ENCODE assay signal across 9 mouse cellular contexts in genomic region chr15:78403301-78403741, GRCm38 (mm10). TPM values are rescaled to one million over a fixed set of nuclear protein-coding genes. Genes with fewer than 3 reads are reported as not detected.
DNase-seq lines count a peak whose midpoint lies in the region; ATAC-seq and TF ChIP-seq lines count a peak whose summit lies in the region.
"Had no signal": no experiment of that assay in that cellular context is flagged by ENCODE, and none has a peak within 500 bp of the region (broad histone marks: within the 10 kb centered on the region; RNA-seq: fewer than 3 reads in every experiment).

No protein-coding gene starts in this region.

- 39% methylated on average over 3 of the region's 3 CpGs for WGBS in heart, embryonic 14.5 days
- 42% methylated on average over 3 of the region's 3 CpGs for WGBS in intestine, embryonic 14.5 days
- WGBS in liver, postnatal 0 days (ENCODE audit: insufficient replicate concordance), result 45% methylated on average over 3 of the region's 3 CpGs

- ATAC-seq in heart, embryonic 14.5 days (ENCODE audit: insufficient number of reproducible peaks, insufficient read depth, low FRiP score, low read depth), result no peak
- no peak for ATAC-seq in intestine, embryonic 14.5 days (replicated peaks; ENCODE audit: low FRiP score, low TSS enrichment, low read depth)
- peak; percentile 7; the same call in 1 of the 2 replicates for ATAC-seq in liver, postnatal 0 days

- intact Hi-C loops in heart, postnatal 36 days (cut with DNase I), result no loop called here

- H3K9ac ChIP-seq in heart, embryonic 14.5 days (ENCODE audit: low read length), result peak overlapping the region; percentile 25; the same call in 1 of the 2 replicates
- no peak overlapping the region for H3K9ac ChIP-seq in intestine, embryonic 14.5 days (ENCODE audit: low read length)
- H3K9ac ChIP-seq in liver, postnatal 0 days (replicated peaks), result peak overlapping the region; percentile 93

- H3K4me1 ChIP-seq in heart, embryonic 14.5 days (ENCODE audit: control insufficient read depth in 2 of 2, insufficient read depth in 2 of 2, low read length in 2 of 2), result peaks cover 34 to 50% of the 10 kb centered on the region in 2 experiments
- H3K4me1 ChIP-seq in intestine, embryonic 14.5 days (replicated peaks; ENCODE audit: control insufficient read depth, insufficient read depth, low read length), result peaks cover 9% of the 10 kb centered on the region; the same call in 1 of the 2 replicates
- peaks cover 62% of the 10 kb centered on the region for H3K4me1 ChIP-seq in liver, postnatal 0 days (ENCODE audit: insufficient read depth)

- no peak for DNase-seq in heart, postnatal 36 days
- DNase-seq in adrenal gland, adult 18-20 months (ENCODE audit: low spot score in 2 of 2), result peak; percentile 44 to 55
- no peak for DNase-seq in intestine, embryonic 14.5 days (ENCODE audit: low spot score)
- peak; percentile 69 for DNase-seq in liver, postnatal 0 days
- DNase-seq in cerebellum, adult 11 months, result no peak
- DNase-seq in embryo, embryonic 10.5 days (ENCODE audit: low spot score), result no peak
- DNase-seq in T-cell, adult 2 months (ENCODE audit: low spot score), result no peak

- H3K9me3 ChIP-seq in heart, embryonic 14.5 days (ENCODE audit: control insufficient read depth, low read length), result no peaks in the 10 kb centered on the region
- H3K9me3 ChIP-seq in intestine, embryonic 14.5 days (ENCODE audit: control insufficient read depth, low read length), result no peaks in the 10 kb centered on the region
- no peaks in the 10 kb centered on the region for H3K9me3 ChIP-seq in liver, postnatal 0 days (ENCODE audit: low read length)

- peaks cover 9% of the 10 kb centered on the region; the same call in 1 of the 2 replicates for H3K27me3 ChIP-seq in heart, embryonic 14.5 days (ENCODE audit: control insufficient read depth, insufficient read depth, low read length)
- H3K27me3 ChIP-seq in intestine, embryonic 14.5 days (replicated peaks; ENCODE audit: control insufficient read depth, insufficient read depth, low read length), result peaks cover 9% of the 10 kb centered on the region
- no peaks in the 10 kb centered on the region for H3K27me3 ChIP-seq in liver, postnatal 0 days (ENCODE audit: insufficient read depth, low read length)

- no peak for TF ChIP-seq CTCF in liver, postnatal 0 days (IDR thresholded peaks at IDR 0.05; ENCODE audit: low read depth)

- peak overlapping the region; percentile 19; the same call in 1 of the 2 replicates for H3K4me2 ChIP-seq in heart, embryonic 14.5 days (ENCODE audit: low read length)
- peak overlapping the region; percentile 2; the same call in 1 of the 2 replicates for H3K4me2 ChIP-seq in intestine, embryonic 14.5 days (ENCODE audit: low read length)
- peak overlapping the region; percentile 84 for H3K4me2 ChIP-seq in liver, postnatal 0 days (ENCODE audit: low read depth, low read length)

- H3K4me3 ChIP-seq in heart, embryonic 14.5 days (ENCODE audit: control insufficient read depth in 1 of 2, insufficient read depth in 1 of 2, low read depth in 1 of 2, low read length in 2 of 2), result no peak overlapping the region
- H3K4me3 ChIP-seq in intestine, embryonic 14.5 days (ENCODE audit: low read depth, low read length), result no peak overlapping the region
- peak overlapping the region; percentile 89 for H3K4me3 ChIP-seq in liver, postnatal 0 days (ENCODE audit: low read depth, low read length)

- H3K27ac ChIP-seq in heart, embryonic 14.5 days (replicated peaks in 1 of 2; ENCODE audit: control insufficient read depth in 1 of 2, insufficient read depth in 1 of 2, low read depth in 2 of 2, low read length in 2 of 2), result peak overlapping the region; percentile 30 to 66; a peak in 3 of 4 replicates
- H3K27ac ChIP-seq in intestine, embryonic 14.5 days (ENCODE audit: low read depth), result no peak overlapping the region
- peak overlapping the region; percentile 100 for H3K27ac ChIP-seq in liver, postnatal 0 days (ENCODE audit: low read depth)

- no peak for TF ChIP-seq EP300 in liver, postnatal 0 days (IDR thresholded peaks at IDR 0.05; ENCODE audit: low read depth)

- H3K36me3 ChIP-seq in heart, embryonic 14.5 days (ENCODE audit: control insufficient read depth, insufficient read depth, low read length), result no peaks in the 10 kb centered on the region
- no peaks in the 10 kb centered on the region for H3K36me3 ChIP-seq in intestine, embryonic 14.5 days (ENCODE audit: control insufficient read depth, insufficient read depth, low read length)
- peaks cover 9% of the 10 kb centered on the region; the same call in 1 of the 2 replicates for H3K36me3 ChIP-seq in liver, postnatal 0 days (replicated peaks; ENCODE audit: insufficient read depth, low read length)

RNA-seq across cellular contexts. Expression of gene Tst, which starts 2.4 kb away (rescaled TPM):
- polyA plus RNA-seq in heart, embryonic 14.5 days (2014; fragmentation: Nextera tagmentation; extraction: Ambion mirVana), result 18.2 and 18.9 TPM in 2 replicates
- 10 to 100 TPM; 20.2 to 24.4 TPM for total RNA-seq in heart, postnatal 36 days (2021)
- 100 to 1,000 TPM; 207 to 261 TPM for total RNA-seq in adrenal gland, adult 18-20 months (2021)
- polyA plus RNA-seq in intestine, embryonic 14.5 days (2014; fragmentation: Nextera tagmentation; extraction: Ambion mirVana), result 10.9 and 15.9 TPM in 2 replicates
- polyA plus RNA-seq in liver, postnatal 0 days (2015; fragmentation: Nextera tagmentation; extraction: Ambion mirVana), result 361 and 363 TPM in 2 replicates

RNA-seq across cellular contexts. Expression of gene Mpst, which starts 2.9 kb away (rescaled TPM):
- 1.9 and 2.2 TPM in 2 replicates for polyA plus RNA-seq in heart, embryonic 14.5 days (2014; fragmentation: Nextera tagmentation; extraction: Ambion mirVana)
- 10 to 100 TPM; 40.9 to 42.3 TPM for total RNA-seq in heart, postnatal 36 days (2021)
- 10 to 100 TPM; 38.7 to 48.5 TPM for total RNA-seq in adrenal gland, adult 18-20 months (2021)
- 2.1 and 2.7 TPM in 2 replicates for polyA plus RNA-seq in intestine, embryonic 14.5 days (2014; fragmentation: Nextera tagmentation; extraction: Ambion mirVana)
- polyA plus RNA-seq in liver, postnatal 0 days (2015; fragmentation: Nextera tagmentation; extraction: Ambion mirVana), result 4.3 and 7.0 TPM in 2 replicates

RNA-seq across cellular contexts. Expression of gene Tex33, which starts 7.6 kb away (rescaled TPM):
- polyA plus RNA-seq in heart, embryonic 14.5 days (2014; fragmentation: Nextera tagmentation; extraction: Ambion mirVana), result not detected in 2 replicates
- total RNA-seq in heart, postnatal 36 days (2021), result not detected
- total RNA-seq in adrenal gland, adult 18-20 months (2021), result not detected
- not detected in 2 replicates for polyA plus RNA-seq in intestine, embryonic 14.5 days (2014; fragmentation: Nextera tagmentation; extraction: Ambion mirVana)
- polyA plus RNA-seq in liver, postnatal 0 days (2015; fragmentation: Nextera tagmentation; extraction: Ambion mirVana), result not detected in 2 replicates
- total RNA-seq: hematopoietic stem cell, adult 5-6 weeks had no signal

RNA-seq across cellular contexts. Expression of gene Kctd17, which starts 25.0 kb away (rescaled TPM):
- 21.2 and 22.0 TPM in 2 replicates for polyA plus RNA-seq in heart, embryonic 14.5 days (2014; fragmentation: Nextera tagmentation; extraction: Ambion mirVana)
- total RNA-seq in heart, postnatal 36 days (2021), result 10 to 100 TPM; 28.0 to 30.3 TPM
- total RNA-seq in adrenal gland, adult 18-20 months (2021), result 10 to 100 TPM; 80.4 to 83.4 TPM
- polyA plus RNA-seq in intestine, embryonic 14.5 days (2014; fragmentation: Nextera tagmentation; extraction: Ambion mirVana), result 35.0 and 37.7 TPM in 2 replicates
- polyA plus RNA-seq in liver, postnatal 0 days (2015; fragmentation: Nextera tagmentation; extraction: Ambion mirVana), result 6.0 and 6.1 TPM in 2 replicates

Comparison
In these comparisons a context has a peak if more than half of its experiments do, and no peak if none do; other contexts are left out.
1. H3K4me2 ChIP-seq: peak in every context shown above with its lines; median percentile 84 in liver, postnatal 0 days; 19 in heart, embryonic 14.5 days; 2 in intestine, embryonic 14.5 days.
2. DNase-seq: peak in adrenal gland, adult 18-20 months (2 of 2) and liver, postnatal 0 days (single experiment); none in heart, postnatal 36 days (0 of 2), intestine, embryonic 14.5 days (single experiment), cerebellum, adult 11 months (single experiment), embryo, embryonic 10.5 days (single experiment) and T-cell, adult 2 months (single experiment).
3. RNA of gene Tst, which starts 2.4 kb away (polyA plus RNA-seq): 361 to 363 TPM in liver, postnatal 0 days; 18.2 to 18.9 TPM in heart, embryonic 14.5 days and 10.9 to 15.9 TPM in intestine, embryonic 14.5 days; every median in the first group is over 10 times any median in the second.